Mouse (Mus musculus): ENCODE measurements around the gene Mtfr2. TPM values are rescaled to one million over a fixed set of nuclear protein-coding genes. Genes with fewer than 3 reads are reported as not detected.

Gene Mtfr2
- polyA plus RNA-seq, 1 experiment from 2014 or later = 1.9 TPM

Other genes starting within 250 kb of the Mtfr2 start
- 4.8 and 5.2 TPM in 2 replicates for gene Map7, start 199.3 kb upstream of the Mtfr2 start, polyA plus RNA-seq (2015; fragmentation: Nextera tagmentation; extraction: Ambion mirVana)
- 148 TPM in 2 replicates for gene Bclaf1, start 35.3 kb upstream of the Mtfr2 start, polyA plus RNA-seq (2015; fragmentation: Nextera tagmentation; extraction: Ambion mirVana)

Data from limb, embryonic 13.5 days (tissue).